Mouse (Mus musculus): Measurements from ENCODE around the gene Prdm16.

- TF ChIP-seq CTCF (IDR thresholded peaks at IDR 0.05; ENCODE audit: extremely low read depth, insufficient read depth, insufficient read length, insufficient replicate concordance) (no peak), POLR2A (IDR thresholded peaks at IDR 0.05; ENCODE audit: low read depth, low read length) (no peak)
These were observed 148.6 kb downstream of the Prdm16 start for GRCm38 (mm10) chr4:154488031-154488430.
